Mouse (Mus musculus) G1E (cell line): Measurements from ENCODE around the gene Golt1b. TPM values are rescaled to one million over a fixed set of nuclear protein-coding genes. Genes with fewer than 3 reads are reported as not detected.

ENCODE experiments used
- ATAC-seq: 2 replicates; pipeline ENCODE4 v1.8.0; 2016; ENCODE audit warnings: mild to moderate bottlenecking; ENCODE audit not compliant: insufficient number of reproducible peaks, poor library complexity, low FRiP score, severe bottlenecking; ENCODE audit errors: extremely low read depth
- DNase-seq: peaks from one replicate; pipeline ENCODE4 v3.0.0; 2012; ENCODE audit warnings: low spot score
- H3K27me3 ChIP-seq: 2 replicates; pipeline ENCODE4 v1.6.1; 2012; ENCODE audit warnings: mild to moderate bottlenecking, low read length, inconsistent platforms; ENCODE audit not compliant: insufficient read depth
- H3K36me3 ChIP-seq: replicated peaks from 2 replicates; pipeline ENCODE3; 2012; ENCODE audit warnings: mild to moderate bottlenecking, inconsistent platforms
- H3K4me1 ChIP-seq: 2 replicates; pipeline ENCODE4 v1.6.1; 2012; ENCODE audit warnings: low read depth, low read length, inconsistent platforms, mixed read lengths; ENCODE audit not compliant: insufficient read depth
- H3K4me3 ChIP-seq: 2 replicates; pipeline ENCODE4 v1.5.1; 2012; ENCODE audit warnings: low read depth, mild to moderate bottlenecking, inconsistent platforms, low read length, moderate library complexity, mixed read lengths
- H3K9me3 ChIP-seq: replicated peaks from 2 replicates; pipeline ENCODE4 v1.6.1; 2012; ENCODE audit warnings: inconsistent platforms
- CTCF ChIP-seq: IDR thresholded peaks from 2 replicates; pipeline ENCODE4 v1.5.1; 2012; ENCODE audit warnings: low read depth, low read length, inconsistent platforms, mixed read lengths
- GATA1 ChIP-seq: IDR thresholded peaks from 2 replicates; pipeline ENCODE4 v1.6.1; 2012; ENCODE audit warnings: borderline replicate concordance, low read length, inconsistent platforms, mixed read lengths
- GATA2 ChIP-seq: IDR thresholded peaks from 2 replicates; pipeline ENCODE4 v1.6.1; 2012; ENCODE audit warnings: low read depth, low read length, inconsistent platforms, borderline replicate concordance
- POLR2AphosphoS5 ChIP-seq: IDR thresholded peaks from 2 replicates; pipeline ENCODE4 v1.6.1; 2012; ENCODE audit warnings: low read depth, low read length, inconsistent platforms; ENCODE audit not compliant: insufficient replicate concordance
- TAL1 ChIP-seq: conservative IDR thresholded peaks from 2 replicates; pipeline ENCODE4 v1.6.1; 2012; ENCODE audit warnings: low read depth, low read length, inconsistent platforms, mixed read lengths
- polyA plus RNA-seq: library from polyadenylated mRNA; stranded (reverse); fragments of >175 nt; gene quantifications from 2 replicates; pipeline ENCODE4 v1.2.3, GENCODE M21; 2012
- total RNA-seq, 2 experiments: library from RNA; stranded (forward) in 1 of 2; stranded (reverse) in 1 of 2; fragments of 200-1000 nt in 1 of 2; fragments of >200 nt in 1 of 2; fragmentation: Nextera tagmentation in 1 of 2; gene quantifications; 2 replicates each; pipeline ENCODE4 v1.2.3; 2014 to 2017

Golt1b gene
- total and polyA plus RNA-seq, 3 experiments, result 13.1 to 51.2 (median 33.6) TPM

- no peaks in the 10 kb centered on the region for H3K9me3 ChIP-seq
- TF ChIP-seq GATA1, result no peak
- no peak for TF ChIP-seq POLR2AphosphoS5
- no peak for TF ChIP-seq CTCF
- TF ChIP-seq GATA2, result no peak
- TF ChIP-seq TAL1, result no peak
- no peaks in the 10 kb centered on the region for H3K4me1 ChIP-seq
- no peaks in the 10 kb centered on the region for H3K36me3 ChIP-seq
- no peak for DNase-seq
- peaks cover 3% of the 10 kb centered on the region for H3K27me3 ChIP-seq
- ATAC-seq, result no peak
- no peak overlapping the region for H3K4me3 ChIP-seq
Measured at GRCm38 (mm10) chr6:142451381-142451780, 64.4 kb downstream of the Golt1b start.

- no peak overlapping the region for H3K4me3 ChIP-seq
- peaks cover 3% of the 10 kb centered on the region for H3K27me3 ChIP-seq
- ATAC-seq (no peak), DNase-seq (no peak)
- TF ChIP-seq TAL1, result no peak
- no peak for TF ChIP-seq POLR2AphosphoS5
- TF ChIP-seq GATA1, result no peak
- TF ChIP-seq GATA2, result no peak
- no peak for TF ChIP-seq CTCF
- no peaks in the 10 kb centered on the region for H3K36me3 ChIP-seq
- no peaks in the 10 kb centered on the region for H3K9me3 ChIP-seq
- no peaks in the 10 kb centered on the region for H3K4me1 ChIP-seq
Measured at GRCm38 (mm10) chr6:142453311-142453710, 66.3 kb downstream of the Golt1b start.

Other genes starting within 250 kb of the Golt1b start
- 2.0 TPM in 1 of 2 replicates, not detected in the other for gene Slco1a6, start 178.7 kb upstream of the Golt1b start, total RNA-seq (2014; fragmentation: Nextera tagmentation)
- gene Slco1a6, start 178.7 kb upstream of the Golt1b start, total RNA-seq (2017), result 0.35 and 1.1 TPM in 2 replicates
- not detected in 2 replicates for gene Slco1a6, start 178.7 kb upstream of the Golt1b start, polyA plus RNA-seq
- gene Iapp, start 88.8 kb upstream of the Golt1b start, total RNA-seq (2014; fragmentation: Nextera tagmentation), result not detected in 2 replicates
- not detected in 2 replicates for gene Iapp, start 88.8 kb upstream of the Golt1b start, total RNA-seq (2017)
- gene Iapp, start 88.8 kb upstream of the Golt1b start, polyA plus RNA-seq, result not detected in 2 replicates
- gene Slco1a5, start 64.2 kb upstream of the Golt1b start, total RNA-seq (2014; fragmentation: Nextera tagmentation), result not detected in 2 replicates
- 0.05 TPM in 1 of 2 replicates, not detected in the other for gene Slco1a5, start 64.2 kb upstream of the Golt1b start, total RNA-seq (2017)
- gene Slco1a5, start 64.2 kb upstream of the Golt1b start, polyA plus RNA-seq, result not detected in 2 replicates
- gene Pyroxd1, start 41.6 kb upstream of the Golt1b start, total RNA-seq (2014; fragmentation: Nextera tagmentation), result 10.9 and 14.9 TPM in 2 replicates
- 18.2 and 18.8 TPM in 2 replicates for gene Pyroxd1, start 41.6 kb upstream of the Golt1b start, total RNA-seq (2017)
- gene Pyroxd1, start 41.6 kb upstream of the Golt1b start, polyA plus RNA-seq, result 2.0 and 2.3 TPM in 2 replicates
- gene Recql, start 134 bp upstream of the Golt1b start, total RNA-seq (2014; fragmentation: Nextera tagmentation), result 52.1 and 81.1 TPM in 2 replicates
- 49.5 and 50.5 TPM in 2 replicates for gene Recql, start 134 bp upstream of the Golt1b start, total RNA-seq (2017)
- 1.2 and 1.5 TPM in 2 replicates for gene Recql, start 134 bp upstream of the Golt1b start, polyA plus RNA-seq
- not detected in 2 replicates for gene Spx, start 26.2 kb downstream of the Golt1b start, total RNA-seq (2014; fragmentation: Nextera tagmentation)
- gene Spx, start 26.2 kb downstream of the Golt1b start, total RNA-seq (2017), result 0.11 TPM in 1 of 2 replicates, not detected in the other
- gene Spx, start 26.2 kb downstream of the Golt1b start, polyA plus RNA-seq, result not detected in 2 replicates
- not detected in 2 replicates for gene Gys2, start 85.9 kb downstream of the Golt1b start, total RNA-seq (2014; fragmentation: Nextera tagmentation)
- not detected in 2 replicates for gene Gys2, start 85.9 kb downstream of the Golt1b start, total RNA-seq (2017)
- not detected in 2 replicates for gene Gys2, start 85.9 kb downstream of the Golt1b start, polyA plus RNA-seq
- gene Ldhb, start 120.7 kb downstream of the Golt1b start, total RNA-seq (2014; fragmentation: Nextera tagmentation), result not detected in 2 replicates
- gene Ldhb, start 120.7 kb downstream of the Golt1b start, total RNA-seq (2017), result not detected in 2 replicates
- 0.09 TPM in 1 of 2 replicates, not detected in the other for gene Ldhb, start 120.7 kb downstream of the Golt1b start, polyA plus RNA-seq
- gene Kcnj8, start 184.4 kb downstream of the Golt1b start, total RNA-seq (2014; fragmentation: Nextera tagmentation), result not detected in 2 replicates
- gene Kcnj8, start 184.4 kb downstream of the Golt1b start, total RNA-seq (2017), result 0.16 TPM in 1 of 2 replicates, not detected in the other
- gene Kcnj8, start 184.4 kb downstream of the Golt1b start, polyA plus RNA-seq, result not detected in 2 replicates